Mouse (Mus musculus): Measurements from ENCODE around the gene Padi3. TPM values are rescaled to one million over a fixed set of nuclear protein-coding genes. Genes with fewer than 3 reads are reported as not detected.

Padi3 gene
- total and polyA plus RNA-seq, 3 experiments = not detected

DNA sequence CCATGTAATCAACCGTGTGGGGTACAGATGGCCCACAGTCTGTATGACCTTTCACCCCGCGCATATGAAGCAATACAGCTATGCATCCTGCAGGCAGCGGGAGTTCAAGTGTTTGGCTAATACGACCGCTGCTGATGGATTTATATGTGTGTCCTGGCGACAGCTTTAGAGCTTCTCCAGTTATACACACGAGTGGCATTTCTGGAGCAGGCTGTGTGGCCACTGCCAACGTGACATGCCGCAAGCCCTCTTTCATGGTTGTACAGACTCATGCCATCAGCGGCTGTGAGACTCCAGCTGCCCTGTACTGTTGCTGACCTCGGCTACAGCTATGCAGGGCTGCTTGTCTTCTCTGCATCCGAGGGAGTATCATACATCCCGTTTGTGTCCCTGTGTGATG, 29.9 kb downstream of the Padi3 start:
- DNase-seq = no peak

DNA sequence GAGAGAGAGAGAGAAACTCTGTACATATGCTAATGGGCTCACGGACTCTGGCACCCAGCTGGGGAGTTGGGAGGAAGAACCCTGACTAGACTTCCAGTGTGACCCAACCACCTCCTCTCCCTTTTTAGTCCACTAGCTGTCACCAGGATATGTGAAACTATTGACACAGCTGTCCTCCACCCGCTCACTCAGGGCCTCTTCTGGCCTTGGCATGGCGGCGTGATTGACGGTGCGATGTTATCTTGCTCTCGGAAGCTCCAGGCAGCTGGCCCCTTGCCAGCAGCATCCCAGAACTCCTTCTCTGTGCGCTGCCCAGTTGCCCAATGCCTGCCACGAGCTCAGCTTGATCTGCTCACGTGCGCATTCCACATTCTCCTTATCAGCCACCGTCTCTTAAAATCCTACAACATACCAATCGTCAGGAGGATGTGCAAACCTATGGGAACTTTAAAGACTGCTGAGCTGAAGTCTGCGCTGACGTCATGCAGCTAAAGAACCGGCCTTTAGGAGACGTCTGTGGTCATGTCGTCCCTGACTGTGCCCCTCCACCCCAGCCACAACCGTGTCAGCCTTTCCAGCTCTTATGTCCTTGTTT, 30.5 kb downstream of the Padi3 start:
- peak; percentile 81 for DNase-seq

DNA sequence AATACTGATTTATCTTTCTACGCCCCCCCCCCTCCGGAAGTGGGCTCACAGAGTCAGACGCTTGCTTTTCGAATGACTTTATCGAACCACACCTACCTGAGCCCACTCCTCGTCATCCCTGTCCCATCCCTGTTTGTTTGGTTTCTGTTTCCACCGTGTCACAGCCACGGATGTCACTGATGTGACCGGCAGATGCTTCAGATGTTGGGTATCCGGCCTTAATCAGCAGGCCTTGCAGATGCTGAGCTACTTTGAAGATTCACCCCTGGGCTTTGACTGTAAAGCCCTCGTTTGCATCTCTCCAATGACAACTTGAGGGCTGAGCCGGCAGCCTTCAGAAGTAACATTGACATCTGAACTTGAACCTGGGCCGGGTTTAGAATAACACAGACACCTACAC, 33.8 kb downstream of the Padi3 start:
- DNase-seq = no peak

DNA sequence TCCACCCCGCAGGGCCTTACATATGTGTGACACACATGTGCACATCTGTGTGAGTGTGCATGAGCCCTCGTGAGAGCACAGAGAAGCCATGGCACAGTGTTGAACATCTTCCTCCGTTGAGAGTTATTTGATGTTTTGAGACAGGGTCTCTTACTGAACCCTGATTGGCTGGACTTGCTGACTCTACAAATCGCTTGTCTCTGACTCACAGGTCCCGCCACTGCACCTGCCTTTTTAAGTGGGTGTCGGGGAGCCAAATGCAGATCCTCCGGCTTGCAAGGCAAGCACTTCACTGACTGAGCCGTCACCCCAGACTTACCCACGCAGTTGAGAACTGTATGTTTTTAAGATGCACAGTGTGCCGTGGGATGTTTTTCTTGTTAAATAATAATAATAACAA, 34.6 kb downstream of the Padi3 start:
- no peak for DNase-seq

DNA sequence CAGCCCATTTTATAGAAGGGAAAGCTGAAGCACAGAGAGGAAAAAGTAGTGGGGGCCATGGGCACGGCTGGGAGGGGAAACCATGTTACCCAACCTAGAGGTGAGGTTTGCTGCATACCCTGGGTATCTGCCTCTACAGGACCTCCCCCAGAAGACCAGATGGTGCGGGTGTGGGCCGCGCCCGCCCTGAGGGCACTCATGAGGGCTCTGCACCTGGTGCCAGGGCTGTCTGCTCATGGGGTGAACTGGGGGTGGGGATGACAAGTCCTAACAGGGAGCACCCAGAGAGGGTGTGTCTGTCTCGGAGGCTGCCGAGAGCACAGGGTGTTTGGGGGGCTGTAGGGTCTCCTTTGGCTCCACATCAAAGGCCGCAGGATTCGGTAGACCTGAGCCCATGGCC, 35.6 kb downstream of the Padi3 start:
- no peak for DNase-seq

DNA sequence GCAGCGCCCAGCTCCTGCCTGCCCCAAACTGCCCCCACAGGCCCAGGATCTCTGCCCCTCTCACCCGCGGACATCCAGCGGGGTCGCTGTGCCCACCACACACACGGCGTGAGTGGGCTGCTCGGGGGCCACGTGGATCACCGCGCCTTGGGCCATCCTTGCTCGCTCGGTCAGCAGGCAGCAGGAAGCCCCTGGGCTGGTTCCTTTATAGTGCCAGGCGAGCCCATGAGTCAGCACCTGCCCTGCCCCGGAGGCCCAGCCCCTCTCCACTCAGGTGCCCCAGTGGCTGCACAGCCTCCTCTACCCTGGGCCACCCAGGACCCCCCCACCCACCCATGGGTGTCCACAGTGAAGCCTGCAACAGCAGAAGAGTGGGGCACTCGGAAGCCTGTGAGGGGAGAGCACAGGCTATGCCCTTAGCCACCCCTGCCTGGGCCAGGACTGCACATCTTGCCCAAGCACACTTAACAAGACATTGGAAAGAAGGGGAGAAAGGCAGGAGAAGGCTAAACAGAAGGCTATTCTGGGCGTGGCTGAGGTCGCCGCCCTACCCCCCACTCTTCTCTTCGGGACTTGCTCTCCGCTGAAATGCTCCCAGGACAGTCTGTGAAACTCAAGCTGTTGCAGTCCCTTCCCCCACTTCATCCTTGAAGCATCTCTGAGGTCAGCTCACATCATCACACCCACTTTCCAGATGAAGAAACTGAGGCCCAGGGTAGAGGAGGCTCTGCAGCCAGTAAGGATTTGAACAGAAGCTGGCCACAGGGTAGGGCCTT, 36.2 kb downstream of the Padi3 start, which contains the start of gene Padi4:
Padi4 (minus strand) TSS at position 212 of the 776 bp plus-strand sequence.
- no peak for DNase-seq

DNA sequence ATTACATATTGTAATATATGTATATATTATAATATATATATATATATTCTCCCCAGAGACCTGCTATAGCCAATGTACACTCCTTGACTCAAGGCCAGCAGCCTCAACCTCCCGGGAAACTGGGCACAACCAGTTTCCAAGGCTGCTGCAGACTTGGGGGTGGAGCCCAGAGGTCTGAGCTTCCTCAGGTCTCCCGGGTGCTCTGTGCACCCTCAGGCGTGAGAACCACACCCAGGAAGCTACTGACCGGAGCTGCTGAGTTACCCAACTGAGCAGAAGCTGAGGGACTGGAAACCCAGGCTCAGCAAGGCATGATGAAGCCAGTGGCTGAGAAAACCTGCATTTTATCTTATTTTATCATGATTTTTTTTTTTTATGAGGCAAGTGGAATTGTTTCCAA, 39.4 kb downstream of the Padi3 start:
- no peak for DNase-seq

DNA sequence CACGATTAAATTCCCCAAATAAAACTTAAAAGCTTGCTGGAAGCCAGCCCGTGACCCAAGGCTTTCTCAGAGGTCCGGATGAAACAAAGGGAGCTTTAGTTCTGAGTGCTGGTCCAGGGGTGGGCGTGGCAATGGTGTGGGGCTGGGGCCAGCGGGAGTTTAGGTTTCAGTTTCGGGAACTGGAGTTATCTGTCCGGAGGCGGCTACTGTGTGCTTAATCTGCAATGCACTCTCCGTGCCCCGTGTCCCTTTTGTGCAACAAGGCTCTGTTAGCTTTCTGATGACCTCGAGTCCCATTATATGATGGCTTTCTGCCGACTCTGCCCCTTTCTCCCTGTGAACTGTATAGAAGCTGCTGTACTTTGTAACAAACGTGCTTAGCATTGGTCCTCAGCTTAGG, 40.0 kb downstream of the Padi3 start:
- peak; percentile 65 for DNase-seq

DNA sequence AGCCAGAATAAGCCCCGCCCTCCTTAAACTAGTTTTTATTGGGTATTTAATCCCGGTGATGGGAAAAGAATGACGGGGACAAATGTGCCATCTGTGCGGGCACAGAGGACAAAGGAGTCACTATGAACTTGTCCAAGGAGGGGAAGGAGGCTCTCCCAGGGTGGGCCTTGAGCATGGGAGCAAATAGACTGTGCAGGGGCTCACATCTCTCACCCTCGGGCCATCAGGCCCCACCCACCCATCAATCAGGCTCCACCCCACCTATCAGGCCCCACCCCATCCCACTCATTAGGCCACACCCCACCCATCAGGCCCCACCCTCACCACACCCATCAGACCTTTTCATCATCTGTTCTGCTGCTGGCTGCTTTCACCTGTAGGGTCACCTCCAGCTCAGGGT, 41.5 kb downstream of the Padi3 start:
- no peak for DNase-seq

DNA sequence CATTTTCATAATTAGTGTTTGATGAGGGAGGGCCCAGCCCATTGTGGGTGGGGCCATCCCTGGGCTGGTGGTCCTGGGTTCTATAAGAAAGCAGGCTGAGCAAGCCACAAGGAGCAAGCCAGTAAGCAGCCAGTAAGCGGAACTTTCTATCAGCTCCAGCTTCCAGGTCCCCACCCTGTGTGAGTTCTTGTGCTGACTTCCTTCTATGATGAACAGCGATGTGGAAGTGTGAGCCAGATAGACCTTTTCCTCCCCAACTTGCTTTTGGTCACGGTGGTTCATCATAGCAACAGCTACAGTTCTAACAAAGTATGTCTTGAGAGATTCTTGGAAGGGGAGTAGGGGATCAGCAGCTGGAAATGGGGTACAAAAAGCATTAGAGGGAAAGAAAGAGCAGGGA, 44.5 kb downstream of the Padi3 start:
- no peak for DNase-seq

DNA sequence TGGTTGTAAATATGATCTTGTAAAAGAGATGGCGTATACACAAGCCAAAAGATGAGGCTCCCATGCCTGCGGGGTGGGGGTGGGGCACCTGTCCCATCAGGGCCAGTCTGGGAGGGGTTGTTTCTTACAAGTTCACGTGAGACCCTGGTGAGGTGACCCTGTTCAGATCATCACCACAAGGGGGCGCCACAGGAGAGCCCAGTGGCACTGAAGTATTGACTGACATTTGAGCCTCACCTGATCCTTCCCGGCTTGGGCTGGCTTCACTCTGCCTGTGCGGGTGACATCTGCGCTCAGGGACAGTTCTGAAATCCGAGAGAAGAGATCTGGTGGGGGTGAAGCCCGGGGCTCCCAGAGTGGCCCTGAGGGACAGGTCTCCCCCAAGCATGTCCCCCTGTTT, 47.3 kb downstream of the Padi3 start:
- no peak for DNase-seq

DNA sequence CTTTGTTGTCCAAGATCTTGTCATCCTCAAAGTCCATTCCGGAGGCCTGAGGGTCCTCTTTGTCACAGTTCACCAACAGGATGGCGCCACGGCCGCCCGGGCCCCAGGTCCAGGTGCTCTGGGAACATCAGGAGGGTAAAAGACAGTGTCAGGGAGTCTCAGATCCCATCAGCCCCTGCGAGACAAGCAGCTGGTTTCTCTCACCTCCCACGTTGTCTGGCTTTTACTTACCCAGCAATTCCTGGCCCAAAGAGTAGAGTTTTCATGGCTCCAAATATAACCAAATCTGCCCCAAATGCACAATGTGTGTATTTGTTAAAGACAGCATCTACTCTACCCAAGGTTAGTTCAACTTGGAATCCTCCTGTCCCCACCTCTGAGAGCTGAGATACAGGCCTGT, 48.8 kb downstream of the Padi3 start:
- DNase-seq = no peak

DNA sequence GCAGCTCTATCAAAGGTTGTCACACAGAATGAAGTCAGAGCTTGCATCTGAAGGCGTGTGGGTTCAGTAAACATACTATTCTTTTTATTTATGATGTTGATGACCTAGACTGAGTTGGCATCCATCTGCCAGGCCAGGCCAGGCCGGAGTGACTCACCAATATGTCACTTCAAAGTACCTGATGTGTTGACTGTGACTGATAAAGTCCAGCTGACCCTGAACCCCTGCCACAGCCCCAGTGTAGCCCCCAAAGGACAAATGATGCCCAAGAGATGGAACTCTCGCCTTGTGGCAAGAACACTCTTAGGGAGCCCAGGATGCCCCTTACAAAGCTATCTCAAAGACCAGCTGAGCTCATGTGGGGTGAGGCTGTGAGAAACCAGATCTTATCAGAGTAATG, 54.6 kb downstream of the Padi3 start:
- peak; percentile 80 for DNase-seq

DNA sequence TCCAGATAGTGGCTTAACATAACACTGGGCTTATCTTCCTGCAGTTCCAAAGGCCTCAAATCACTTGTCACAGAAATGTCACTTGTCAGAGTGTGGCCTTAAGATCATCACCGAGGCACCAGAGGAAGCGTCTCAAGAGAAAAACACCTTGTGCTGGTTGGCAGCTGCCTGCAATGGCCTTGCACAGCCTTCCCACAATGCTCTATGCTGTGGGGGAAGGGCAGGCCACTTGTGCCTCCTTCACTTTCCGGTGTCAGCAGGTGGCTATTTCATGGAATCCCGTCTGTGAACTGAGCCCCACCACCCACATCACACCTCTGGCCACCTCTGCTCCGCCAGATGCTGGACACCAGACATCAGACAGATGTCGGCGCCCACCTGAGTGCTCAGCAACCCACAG, 57.1 kb downstream of the Padi3 start:
- DNase-seq = no peak

DNA sequence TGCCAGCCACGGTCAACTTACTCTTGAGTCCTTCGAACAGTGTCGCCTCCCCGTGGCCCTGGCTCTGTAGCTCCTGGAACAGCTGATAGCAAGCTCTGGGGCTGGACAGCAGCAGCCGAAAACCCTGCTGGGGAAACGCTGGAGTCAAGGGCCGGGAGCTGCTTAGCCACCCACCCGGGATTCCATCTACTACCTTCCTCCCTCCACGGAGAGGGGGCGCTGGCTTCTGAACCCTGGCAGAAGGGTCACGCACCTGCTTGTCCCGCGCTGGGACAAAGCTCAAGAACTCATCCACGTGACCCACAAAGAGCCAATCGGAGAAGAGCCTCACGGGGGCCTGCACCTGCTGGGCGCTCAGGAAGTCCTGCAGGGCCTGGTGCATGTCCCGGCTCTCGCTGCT, 60.1 kb downstream of the Padi3 start:
- DNase-seq = no peak

DNA sequence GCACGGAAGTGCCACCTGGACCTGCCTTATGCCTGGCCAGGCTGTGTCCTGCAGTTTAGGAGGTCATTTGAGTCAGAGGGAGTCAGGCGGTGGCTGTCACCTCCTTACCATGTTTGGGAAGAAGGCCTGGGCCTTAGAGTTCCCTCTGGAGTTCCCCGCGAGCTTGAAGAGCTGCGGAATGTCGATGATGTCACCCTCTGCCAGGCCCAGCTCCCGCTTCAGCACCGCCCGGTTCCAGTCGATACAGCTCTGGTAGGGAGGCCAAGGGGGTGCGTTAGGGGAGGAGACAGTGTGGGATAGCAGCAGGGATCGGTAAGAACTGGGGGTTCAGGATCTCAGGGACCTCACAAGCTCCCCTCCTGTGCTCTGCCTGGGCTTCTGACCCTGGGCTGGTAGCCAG, 62.5 kb downstream of the Padi3 start:
- DNase-seq = no peak

DNA sequence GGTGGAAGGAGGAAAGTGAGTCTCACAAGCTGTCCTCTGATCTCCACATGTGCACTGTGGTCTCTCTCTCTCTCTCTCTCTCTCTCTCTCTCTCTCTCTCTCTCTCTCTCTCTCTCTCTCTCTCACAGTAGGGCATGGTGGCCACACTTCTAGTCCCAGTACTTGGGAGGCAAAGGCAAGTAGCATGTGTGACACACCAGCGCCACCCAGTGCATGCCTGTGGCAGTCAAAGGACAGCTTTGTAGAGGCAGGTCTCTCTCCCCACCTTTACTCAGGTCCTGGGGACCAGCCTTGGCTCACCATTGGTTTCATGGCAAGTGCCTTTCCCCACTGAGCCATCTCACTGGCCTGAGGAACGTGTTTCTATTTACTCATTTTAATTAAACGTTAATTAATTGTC, 65.8 kb downstream of the Padi3 start:
- peak; percentile 58 for DNase-seq

DNA sequence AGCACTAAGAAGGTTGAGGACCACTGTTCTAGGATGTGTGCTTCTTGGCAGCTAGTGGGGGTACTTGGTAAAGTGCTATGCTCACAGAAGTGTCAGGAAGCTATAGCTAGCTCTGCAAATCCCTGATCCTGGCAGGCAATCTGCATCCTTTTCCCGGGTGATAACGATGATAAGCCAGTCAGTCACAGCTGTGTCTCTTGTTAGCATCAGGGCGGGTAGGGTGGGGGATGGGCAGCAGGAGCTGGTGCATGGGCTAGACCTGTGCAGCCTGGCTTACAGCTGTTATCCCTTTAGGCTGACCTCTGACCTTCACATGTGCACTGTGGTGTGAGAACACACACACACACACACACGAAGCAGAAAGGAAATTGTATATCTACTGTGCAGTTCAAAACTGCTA, 67.4 kb downstream of the Padi3 start:
- no peak for DNase-seq

DNA sequence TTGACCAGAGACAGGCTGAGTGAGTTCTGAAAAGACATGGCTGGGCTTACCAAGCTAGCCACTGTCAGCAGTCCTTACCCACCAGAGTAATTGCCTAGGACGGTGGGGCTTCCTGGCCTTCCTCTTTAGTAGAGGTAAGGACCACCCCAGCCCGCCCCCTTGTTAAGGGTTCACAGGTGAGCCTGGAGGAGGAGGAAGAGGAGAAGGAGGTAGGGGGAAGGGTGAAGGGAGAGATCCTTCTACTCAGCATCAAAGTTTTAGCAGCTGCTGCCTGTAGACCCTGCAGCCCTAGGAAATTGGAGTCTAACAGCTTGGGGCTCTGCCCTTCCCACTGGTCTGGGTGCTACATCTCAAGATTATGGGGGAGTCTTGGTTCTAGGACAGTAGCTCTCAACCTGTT, 67.9 kb downstream of the Padi3 start, which contains the start of gene Padi6:
Padi6 (minus strand) TSS at position 101 of the 400 bp plus-strand sequence.
- DNase-seq = no peak

DNA sequence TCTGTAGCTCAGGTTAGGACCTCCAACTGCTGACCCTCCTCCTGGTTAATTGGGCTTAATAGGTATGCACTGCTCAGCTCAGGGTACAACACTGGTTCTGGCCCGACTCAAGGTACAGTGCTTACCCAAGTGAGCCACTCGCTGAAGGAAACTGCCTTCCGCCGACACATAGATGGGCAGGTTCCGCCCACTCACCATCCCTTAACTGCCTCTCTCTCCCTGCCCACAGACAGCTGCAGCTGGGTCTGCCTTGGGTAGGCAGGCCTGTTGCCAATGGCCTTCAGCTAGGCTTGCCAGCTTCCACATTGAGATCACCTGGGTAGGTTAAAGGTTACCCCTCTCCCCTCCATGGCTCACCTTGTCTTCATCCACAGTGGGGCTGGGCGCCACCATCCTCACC, 69.0 kb downstream of the Padi3 start:
- no peak for DNase-seq

DNA sequence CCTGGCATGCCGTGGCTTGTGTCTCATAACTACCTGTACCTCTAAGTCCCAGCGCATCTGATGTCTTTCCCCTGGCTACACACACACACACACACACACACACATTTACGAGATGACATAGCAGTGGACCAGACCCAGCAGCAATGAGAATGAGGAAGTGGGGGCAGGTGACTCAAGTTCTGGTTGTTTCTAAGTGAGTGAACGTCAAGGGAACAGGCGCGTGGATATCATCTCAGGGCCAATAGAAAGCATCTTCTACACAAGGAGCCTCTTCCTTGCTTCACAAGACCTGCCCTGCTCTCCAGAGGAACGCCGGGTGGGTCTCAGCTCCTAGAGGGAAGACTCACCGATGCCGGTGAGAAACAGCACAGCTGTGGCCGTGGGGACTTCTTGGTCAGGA, 69.8 kb downstream of the Padi3 start:
- DNase-seq = no peak

Data from adrenal gland, adult 2 months (tissue).